Mouse (Mus musculus) intestine, embryonic 16.5 days (tissue): ENCODE results near the gene Dnali1. TPM values are rescaled to one million over a fixed set of nuclear protein-coding genes. Genes with fewer than 3 reads are reported as not detected.

Source experiments
- ATAC-seq: fragments of 200-750 bp; cut with Nextera tagmentation; 2 replicates; pipeline ENCODE4 v1.8.0; 2017; ENCODE audit warnings: moderate TSS enrichment, moderate library complexity
- H3K27ac ChIP-seq: fragments of 300-500 bp; sonication (generic); 2 replicates; pipeline ENCODE4 v1.5.1; 2014; ENCODE audit warnings: mild to moderate bottlenecking, low read length
- H3K27me3 ChIP-seq: fragments of 300-500 bp; sonication (generic); replicated peaks from 2 replicates; pipeline ENCODE4 v1.6.1; 2014; ENCODE audit warnings: low read length, control low read depth, mixed read lengths; ENCODE audit not compliant: control insufficient read depth, insufficient read depth
- H3K36me3 ChIP-seq: fragments of 300-500 bp; sonication (generic); 2 replicates; pipeline ENCODE4 v1.6.1; 2014; ENCODE audit warnings: low read length, control low read depth; ENCODE audit not compliant: control insufficient read depth, insufficient read depth
- H3K4me1 ChIP-seq: fragments of 300-500 bp; sonication (generic); 2 replicates; pipeline ENCODE4 v1.6.1; 2014; ENCODE audit warnings: low read length, control low read depth, mixed read lengths; ENCODE audit not compliant: control insufficient read depth, insufficient read depth
- H3K4me2 ChIP-seq: fragments of 300-500 bp; sonication (generic); 2 replicates; pipeline ENCODE4 v1.6.1; 2014; ENCODE audit warnings: low read depth, low read length, control low read depth
- H3K4me3 ChIP-seq: fragments of 300-500 bp; sonication (generic); 2 replicates; pipeline ENCODE4 v1.5.1; 2014; ENCODE audit warnings: mild to moderate bottlenecking, low read length
- H3K9ac ChIP-seq: fragments of 300-500 bp; sonication (generic); 2 replicates; pipeline ENCODE4 v1.6.1; 2014; ENCODE audit warnings: low read depth, low read length
- H3K9me3 ChIP-seq: fragments of 300-500 bp; sonication (generic); 2 replicates; pipeline ENCODE4 v1.6.1; 2016; ENCODE audit warnings: low read length, control low read depth; ENCODE audit not compliant: control insufficient read depth
- WGBS: fragments of 180-500 bp; shearing (Covaris S2); extraction: QIAGEN DNeasy Blood & Tissue Kit; methylation state at CpG from one replicate; pipeline ENCODE4 v1.1.7; 2014; 5-methylcytosine and 5-hydroxymethylcytosine counted together
- polyA plus RNA-seq: library from polyadenylated mRNA; unstranded; fragments of >200 nt; fragmentation: Nextera tagmentation; extraction: Ambion mirVana; gene quantifications from 2 replicates; pipeline ENCODE4 v1.2.1, GENCODE M21; 2015

The Dnali1 gene
- polyA plus RNA-seq, 1 experiment from 2014 or later, result not detected

GRCm38 (mm10) chr4:125008712-125009111 lies 56.8 kb downstream of the Dnali1 start:
- peaks cover 11% of the 10 kb centered on the region; the same call in 1 of the 2 replicates for H3K27me3 ChIP-seq
- no peaks in the 10 kb centered on the region for H3K9me3 ChIP-seq
- WGBS, result 52% methylated on average over 8 of the region's 8 CpGs
- no peak overlapping the region for H3K27ac ChIP-seq
- no peak overlapping the region for H3K4me3 ChIP-seq
- H3K4me2 ChIP-seq, result no peak overlapping the region
- no peaks in the 10 kb centered on the region for H3K36me3 ChIP-seq
- H3K9ac ChIP-seq, result no peak overlapping the region
- no peak for ATAC-seq
- H3K4me1 ChIP-seq, result peaks cover 3% of the 10 kb centered on the region; the same call in 1 of the 2 replicates

GRCm38 (mm10) chr4:125008220-125008619 lies 57.3 kb downstream of the Dnali1 start:
- Histone ChIP-seq H3K27me3 (peaks cover 10% of the 10 kb centered on the region; the same call in 1 of the 2 replicates), H3K4me2 (no peak overlapping the region), H3K4me3 (no peak overlapping the region), H3K9me3 (no peaks in the 10 kb centered on the region), H3K27ac (no peak overlapping the region), H3K9ac (no peak overlapping the region), H3K4me1 (peaks cover 3% of the 10 kb centered on the region; the same call in 1 of the 2 replicates), H3K36me3 (no peaks in the 10 kb centered on the region)
- 67% methylated on average over 6 of the region's 6 CpGs for WGBS
- no peak for ATAC-seq

- WGBS, result 50% methylated on average over 15 of the region's 15 CpGs
- Histone ChIP-seq H3K9ac (no peak overlapping the region), H3K4me1 (peaks cover 5% of the 10 kb centered on the region; the same call in 1 of the 2 replicates), H3K4me2 (0 out of 2 replicates have a peak overlapping the region, but pooled peaks have one; percentile 2), H3K36me3 (no peaks in the 10 kb centered on the region), H3K27me3 (peaks cover 10% of the 10 kb centered on the region; the same call in 1 of the 2 replicates), H3K9me3 (no peaks in the 10 kb centered on the region), H3K4me3 (no peak overlapping the region), H3K27ac (no peak overlapping the region)
- no peak for ATAC-seq
Measured at GRCm38 (mm10) chr4:125007460-125007859, 58.0 kb downstream of the Dnali1 start.

Other genes with a start within 250 kb of the Dnali1 start
- 27.3 and 29.5 TPM in 2 replicates for gene Yrdc, start 215.0 kb downstream of the Dnali1 start, polyA plus RNA-seq
- 35.3 and 35.8 TPM in 2 replicates for gene 1110065P20Rik, start 214.5 kb downstream of the Dnali1 start, polyA plus RNA-seq
- 0.36 and 0.44 TPM in 2 replicates for gene Maneal, start 203.5 kb downstream of the Dnali1 start, polyA plus RNA-seq
- 0.07 and 0.15 TPM in 2 replicates for gene Epha10, start 184.8 kb downstream of the Dnali1 start, polyA plus RNA-seq
- gene 9930104L06Rik, start 128.7 kb downstream of the Dnali1 start, polyA plus RNA-seq, result 9.1 and 9.3 TPM in 2 replicates
- gene Cdca8, start 126.4 kb downstream of the Dnali1 start, polyA plus RNA-seq, result 105 and 126 TPM in 2 replicates
- 6.0 and 8.0 TPM in 2 replicates for gene Rspo1, start 79.3 kb downstream of the Dnali1 start, polyA plus RNA-seq
- 61.8 and 64.6 TPM in 2 replicates for gene Gnl2, start 49.1 kb downstream of the Dnali1 start, polyA plus RNA-seq
- gene Snip1, start 969 bp upstream of the Dnali1 start, polyA plus RNA-seq, result 21.3 and 22.7 TPM in 2 replicates
- gene Meaf6, start 19.4 kb upstream of the Dnali1 start, polyA plus RNA-seq, result 39.3 and 40.3 TPM in 2 replicates
- 1.4 and 1.5 TPM in 2 replicates for gene Zc3h12a, start 62.1 kb upstream of the Dnali1 start, polyA plus RNA-seq